Mouse (Mus musculus) heart, embryonic 14.5 days (tissue): ENCODE results near the gene Pxt1. TPM values are rescaled to one million over a fixed set of nuclear protein-coding genes. Genes with fewer than 3 reads are reported as not detected.

ENCODE experiments used
- ATAC-seq: fragments of 200-750 bp; cut with Nextera tagmentation; 2 replicates; pipeline ENCODE4 v1.8.0; 2017; ENCODE audit warnings: low read depth, moderate TSS enrichment; ENCODE audit not compliant: insufficient number of reproducible peaks, insufficient read depth, low FRiP score
- H3K27ac ChIP-seq, 2 experiments: fragments of 200-500 bp in 1 of 2; fragments of 300-500 bp in 1 of 2; sonication (generic) in 1 of 2; replicated peaks in 1 of 2; 2 replicates each; pipeline ENCODE4 v1.5.1; 2012 to 2014; ENCODE audit warnings: low read depth in 2 of 2, low read length in 2 of 2, control low read depth in 1 of 2, mild to moderate bottlenecking in 1 of 2, mixed read lengths in 1 of 2; ENCODE audit not compliant: control insufficient read depth in 1 of 2, insufficient read depth in 1 of 2
- H3K27me3 ChIP-seq: fragments of 300-500 bp; sonication (generic); 2 replicates; pipeline ENCODE4 v1.6.1; 2014; ENCODE audit warnings: mild to moderate bottlenecking, low read length, control low read depth; ENCODE audit not compliant: control insufficient read depth, insufficient read depth
- H3K36me3 ChIP-seq: fragments of 300-500 bp; sonication (generic); 2 replicates; pipeline ENCODE4 v1.6.1; 2014; ENCODE audit warnings: mild to moderate bottlenecking, control low read depth, low read length, mixed read lengths; ENCODE audit not compliant: control insufficient read depth, insufficient read depth
- H3K4me1 ChIP-seq, 2 experiments: fragments of 200-500 bp in 1 of 2; fragments of 300-500 bp in 1 of 2; sonication (generic) in 1 of 2; 2 replicates each; pipeline ENCODE4 v1.6.1; 2012 to 2014; ENCODE audit warnings: low read length in 2 of 2, control low read depth in 1 of 2, mixed read lengths in 1 of 2; ENCODE audit not compliant: control insufficient read depth in 2 of 2, insufficient read depth in 2 of 2
- H3K4me2 ChIP-seq: fragments of 300-500 bp; sonication (generic); 2 replicates; pipeline ENCODE4 v1.6.1; 2014; ENCODE audit warnings: mild to moderate bottlenecking, low read length
- H3K4me3 ChIP-seq, 2 experiments: fragments of 200-500 bp in 1 of 2; fragments of 300-500 bp in 1 of 2; sonication (generic) in 1 of 2; 2 replicates each; pipeline ENCODE4 v1.5.1; 2012 to 2014; ENCODE audit warnings: low read length in 2 of 2, mild to moderate bottlenecking in 2 of 2, control low read depth in 1 of 2, low read depth in 1 of 2, moderate library complexity in 1 of 2; ENCODE audit not compliant: control insufficient read depth in 1 of 2, insufficient read depth in 1 of 2
- H3K9ac ChIP-seq: fragments of 300-500 bp; sonication (generic); 2 replicates; pipeline ENCODE4 v1.6.1; 2014; ENCODE audit warnings: mild to moderate bottlenecking, low read length
- H3K9me3 ChIP-seq: fragments of 300-500 bp; sonication (generic); 2 replicates; pipeline ENCODE4 v1.6.1; 2016; ENCODE audit warnings: low read length, control low read depth; ENCODE audit not compliant: control insufficient read depth
- WGBS: fragments of 180-500 bp; shearing (Covaris S2); extraction: QIAGEN DNeasy Blood & Tissue Kit; methylation state at CpG from one replicate; pipeline ENCODE4 v1.1.7; 2014; 5-methylcytosine and 5-hydroxymethylcytosine counted together
- polyA plus RNA-seq: library from polyadenylated mRNA; unstranded; fragments of >200 nt; fragmentation: Nextera tagmentation; extraction: Ambion mirVana; gene quantifications from 2 replicates; pipeline ENCODE4 v1.2.1, GENCODE M21; 2014

Pxt1 gene
- polyA plus RNA-seq, 1 experiment from 2014 or later: not detected

DNA sequence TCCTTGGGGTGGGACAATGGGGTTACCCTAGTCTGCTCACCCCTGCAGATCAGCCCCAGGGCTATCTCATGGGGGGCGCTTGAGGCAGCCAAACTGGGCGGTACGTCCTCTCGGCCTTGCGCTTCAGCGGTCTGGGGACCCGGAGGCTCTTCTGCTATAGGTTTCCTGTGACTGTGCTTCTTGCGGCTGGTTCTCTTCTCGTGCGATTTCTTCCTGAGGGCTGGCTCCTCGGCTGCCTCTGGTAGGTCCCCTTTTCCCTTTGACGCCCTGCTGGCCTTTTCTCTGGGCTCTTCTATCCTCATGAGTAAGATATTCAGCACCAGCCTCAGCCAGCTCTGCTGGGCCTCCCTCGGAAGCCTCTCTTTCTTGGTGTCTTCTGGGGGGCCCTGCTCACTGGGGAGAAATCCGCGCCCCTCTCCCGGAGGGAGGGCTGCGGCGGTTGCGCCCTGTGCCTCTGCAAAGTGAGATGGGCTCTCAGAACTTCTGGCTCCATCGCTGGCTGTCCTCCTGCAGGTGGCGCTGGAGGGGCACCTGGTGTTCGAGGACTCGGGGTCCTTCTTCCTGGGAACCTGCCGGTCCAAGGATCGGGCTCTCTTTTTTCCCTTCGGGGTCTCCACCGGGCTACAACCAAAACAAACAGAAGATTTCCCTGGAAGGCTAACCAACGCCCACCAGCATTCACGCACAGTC is 34.2 kb downstream of the Pxt1 start:
- Histone ChIP-seq H3K27me3 (0 out of 2 replicates have a peak, but pooled peaks cover 4% of the 10 kb centered on the region), H3K4me1 (peaks cover 5 to 11% of the 10 kb centered on the region in 2 experiments; a peak in 2 of 4 replicates), H3K36me3 (no peaks in the 10 kb centered on the region), H3K9ac (peak overlapping the region; percentile 56), H3K9me3 (no peaks in the 10 kb centered on the region), H3K4me2 (peak overlapping the region; percentile 65), H3K4me3 (peak overlapping the region; percentile 17 to 30; a peak in 3 of 4 replicates), H3K27ac (no peak overlapping the region)
- 7% methylated on average over 28 of the region's 29 CpGs for WGBS
- no peak for ATAC-seq

DNA sequence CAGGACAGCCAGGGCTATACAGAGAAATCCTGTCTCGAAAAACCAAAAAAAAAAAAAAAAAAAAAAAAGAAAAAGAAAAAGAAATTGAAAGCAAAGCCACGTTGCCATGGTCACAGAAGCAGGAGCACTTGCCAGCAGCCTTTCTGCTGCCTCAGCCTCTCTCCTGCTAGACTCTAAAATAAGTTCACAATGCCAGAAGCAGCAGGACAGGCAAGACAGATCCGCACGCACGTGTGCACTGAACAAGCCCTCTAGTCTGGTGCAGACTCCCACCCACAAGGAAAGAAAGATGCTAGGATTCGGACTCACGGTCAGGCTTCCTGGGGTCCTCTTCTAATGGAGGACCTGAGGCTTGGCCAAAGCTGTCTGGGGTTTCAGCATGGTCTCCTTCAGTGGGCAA is 35.7 kb downstream of the Pxt1 start:
- H3K4me1 ChIP-seq: peaks cover 5 to 11% of the 10 kb centered on the region in 2 experiments; a peak in 2 of 4 replicates
- H3K36me3 ChIP-seq: no peaks in the 10 kb centered on the region
- no peak overlapping the region for H3K9ac ChIP-seq
- H3K27ac ChIP-seq: no peak overlapping the region
- H3K4me3 ChIP-seq: no peak overlapping the region
- 78% methylated on average over 7 of the region's 7 CpGs for whole genome bisulfite sequencing
- no peak overlapping the region for H3K4me2 ChIP-seq
- H3K27me3 ChIP-seq: 0 out of 2 replicates have a peak, but pooled peaks cover 4% of the 10 kb centered on the region
- no peaks in the 10 kb centered on the region for H3K9me3 ChIP-seq
- ATAC-seq: no peak

DNA sequence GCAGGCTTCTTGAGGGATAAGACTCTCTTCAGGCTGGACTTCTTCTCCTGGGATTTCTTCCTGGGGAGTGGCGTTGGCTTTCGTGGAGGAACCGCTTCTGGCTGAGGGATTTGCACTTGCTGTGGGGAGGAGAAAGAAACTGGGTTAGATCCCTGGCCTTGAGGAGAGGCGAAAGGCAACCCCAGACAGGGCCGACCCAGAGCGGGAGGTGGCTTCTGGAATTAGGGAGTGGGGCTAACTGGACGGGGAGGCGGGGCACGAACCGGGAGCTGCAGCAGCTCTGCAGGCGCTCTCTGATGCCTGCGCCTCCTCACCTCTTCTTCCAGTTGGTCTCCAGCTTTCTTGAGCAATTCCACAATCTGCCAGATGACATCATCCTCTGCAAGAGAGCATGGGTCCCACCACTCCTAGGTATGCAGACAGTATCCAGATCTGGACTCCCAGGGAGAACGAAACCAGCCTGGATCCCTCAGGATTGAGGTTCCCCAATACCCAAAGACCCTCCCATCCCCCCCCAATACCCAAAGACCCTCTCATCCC is 38.2 kb downstream of the Pxt1 start:
- ATAC-seq: no peak
- H3K9ac ChIP-seq: no peak overlapping the region
- H3K27me3 ChIP-seq: 0 out of 2 replicates have a peak, but pooled peaks cover under 1% of the 10 kb centered on the region
- H3K36me3 ChIP-seq: no peaks in the 10 kb centered on the region
- H3K27ac ChIP-seq: no peak overlapping the region
- H3K4me2 ChIP-seq: no peak overlapping the region
- H3K4me1 ChIP-seq: peaks cover 5 to 11% of the 10 kb centered on the region in 2 experiments; a peak in 2 of 4 replicates
- 66% methylated on average over 13 of the region's 13 CpGs for WGBS
- no peak overlapping the region for H3K4me3 ChIP-seq
- H3K9me3 ChIP-seq: no peaks in the 10 kb centered on the region

DNA sequence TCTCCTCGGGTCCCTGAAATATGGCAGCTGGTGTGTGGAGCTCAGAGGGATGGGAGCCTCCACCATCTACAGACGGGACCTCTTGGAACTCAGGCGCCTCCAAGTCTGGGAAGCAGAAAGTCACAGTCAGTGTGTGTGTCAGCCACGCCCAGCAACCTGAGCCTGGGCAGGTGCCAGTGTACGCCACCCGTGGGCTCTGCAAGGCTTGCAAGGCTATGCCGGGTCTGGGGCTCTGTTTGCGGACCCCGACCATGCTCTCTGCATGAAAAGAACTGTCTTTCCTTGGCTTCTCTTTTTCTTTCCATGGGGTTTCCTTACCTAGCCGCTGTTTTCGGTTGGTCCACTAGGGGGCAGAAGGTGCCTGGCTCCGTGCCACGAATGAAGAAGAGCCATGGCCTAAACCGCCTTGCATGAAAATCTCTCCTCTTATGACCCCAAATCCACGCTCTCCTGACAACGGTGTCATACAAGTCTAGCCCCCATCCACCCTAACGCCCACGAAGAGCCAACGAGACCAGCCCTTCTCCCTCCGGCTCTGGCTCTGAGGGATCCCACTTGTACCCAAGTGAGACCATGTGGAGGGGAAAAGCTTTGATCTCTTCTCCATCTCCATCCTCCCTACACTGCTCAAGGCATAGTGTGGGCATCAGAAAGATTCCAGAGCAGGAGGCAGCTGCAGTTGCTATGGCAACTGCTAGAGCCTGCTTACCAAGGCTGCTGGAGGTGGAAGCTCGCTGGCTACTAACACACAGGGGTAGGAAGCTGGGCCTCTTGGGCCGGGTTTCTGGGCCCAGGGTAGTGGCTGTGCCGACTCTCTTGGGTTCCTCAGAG is 38.9 kb downstream of the Pxt1 start:
- H3K4me1 ChIP-seq: peaks cover 4 to 11% of the 10 kb centered on the region in 2 experiments; a peak in 2 of 4 replicates
- no peak for ATAC-seq
- H3K9me3 ChIP-seq: no peaks in the 10 kb centered on the region
- H3K9ac ChIP-seq: no peak overlapping the region
- 29% methylated on average over 23 of the region's 23 CpGs for WGBS
- no peaks in the 10 kb centered on the region for H3K36me3 ChIP-seq
- no peaks in the 10 kb centered on the region for H3K27me3 ChIP-seq
- no peak overlapping the region for H3K27ac ChIP-seq
- no peak overlapping the region for H3K4me2 ChIP-seq
- no peak overlapping the region for H3K4me3 ChIP-seq

DNA sequence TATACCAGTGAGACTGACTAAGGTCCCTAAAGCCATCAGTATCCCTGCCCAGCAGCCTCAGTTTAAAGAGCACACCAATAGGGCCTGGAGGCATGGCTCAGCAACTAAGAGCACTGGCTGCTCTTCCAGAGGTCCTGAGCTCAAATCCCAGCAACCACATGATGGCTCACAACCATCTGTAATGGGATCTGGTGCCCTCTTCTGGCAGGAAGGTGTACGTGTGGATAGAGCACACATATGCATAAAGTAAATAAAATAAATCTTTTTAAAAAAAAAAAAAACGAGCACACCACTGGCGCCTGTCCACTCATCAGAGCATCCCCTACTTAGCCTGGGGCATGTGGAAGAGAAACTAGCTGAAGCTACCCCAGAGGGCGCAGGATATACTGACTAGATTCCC is 42.1 kb downstream of the Pxt1 start:
- H3K9ac ChIP-seq: no peak overlapping the region
- no peak overlapping the region for H3K4me2 ChIP-seq
- H3K4me3 ChIP-seq: no peak overlapping the region
- WGBS: 74% methylated on average over 4 of the region's 4 CpGs
- H3K36me3 ChIP-seq: no peaks in the 10 kb centered on the region
- no peak for ATAC-seq
- H3K4me1 ChIP-seq: peaks cover 0 to 3% of the 10 kb centered on the region in 2 experiments; a peak in 2 of 4 replicates
- H3K27ac ChIP-seq: no peak overlapping the region
- no peaks in the 10 kb centered on the region for H3K9me3 ChIP-seq
- no peaks in the 10 kb centered on the region for H3K27me3 ChIP-seq

DNA sequence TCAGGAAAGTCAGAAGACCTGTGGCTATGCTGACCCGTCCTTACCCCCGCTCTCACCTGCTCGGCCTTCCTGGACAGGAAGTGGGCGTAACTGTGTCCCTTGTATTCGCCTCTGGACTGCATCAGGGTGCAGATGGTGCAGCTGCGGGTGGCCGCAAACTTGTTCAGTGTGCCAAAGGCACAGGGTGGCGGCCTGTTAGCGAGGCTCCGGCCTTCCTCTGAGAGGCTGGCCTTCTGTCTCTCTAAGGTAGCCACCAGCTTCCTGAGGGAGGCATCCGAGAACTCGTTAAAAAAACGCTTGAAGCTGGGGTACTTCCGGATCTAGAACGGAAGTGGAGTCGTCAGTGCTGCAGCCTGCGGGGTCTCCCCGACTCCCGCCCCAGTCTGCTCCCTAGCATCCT is 44.2 kb downstream of the Pxt1 start:
- H3K36me3 ChIP-seq: no peaks in the 10 kb centered on the region
- ATAC-seq: no peak
- H3K9me3 ChIP-seq: no peaks in the 10 kb centered on the region
- H3K4me1 ChIP-seq: no peaks in the 10 kb centered on the region; a peak in 1 of 4 replicates
- no peaks in the 10 kb centered on the region for H3K27me3 ChIP-seq
- H3K9ac ChIP-seq: no peak overlapping the region
- H3K27ac ChIP-seq: no peak overlapping the region
- no peak overlapping the region for H3K4me3 ChIP-seq
- 72% methylated on average over 19 of the region's 19 CpGs for WGBS
- no peak overlapping the region for H3K4me2 ChIP-seq

DNA sequence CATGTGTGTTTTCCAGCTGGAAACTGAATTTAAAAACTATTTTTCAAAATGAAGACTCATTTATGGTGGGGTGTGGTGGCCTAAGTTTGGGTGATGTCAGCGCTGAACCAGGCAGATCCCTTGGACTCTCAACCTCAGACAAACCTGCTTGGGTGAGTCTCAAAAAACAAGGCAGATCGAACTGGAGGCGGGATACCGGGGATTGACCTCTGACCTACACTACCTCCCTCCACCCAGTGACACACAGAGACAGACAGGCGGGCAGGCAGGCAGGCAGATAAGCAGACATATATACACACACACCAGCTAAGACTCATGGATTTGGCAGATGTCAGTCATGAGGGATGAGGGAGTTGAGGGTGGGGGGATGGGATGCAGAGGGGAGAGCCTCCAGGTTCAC is 45.4 kb downstream of the Pxt1 start:
- H3K9ac ChIP-seq: no peak overlapping the region
- no peak overlapping the region for H3K27ac ChIP-seq
- no peak overlapping the region for H3K4me2 ChIP-seq
- no peaks in the 10 kb centered on the region for H3K36me3 ChIP-seq
- H3K4me3 ChIP-seq: no peak overlapping the region
- ATAC-seq: no peak
- H3K9me3 ChIP-seq: no peaks in the 10 kb centered on the region
- H3K27me3 ChIP-seq: no peaks in the 10 kb centered on the region
- H3K4me1 ChIP-seq: no peaks in the 10 kb centered on the region
- WGBS: 71% methylated on average over 5 of the region's 5 CpGs
